Mouse (Mus musculus) intestine, embryonic 16.5 days (tissue): Measurements from ENCODE around the gene Gpr4. TPM values are rescaled to one million over a fixed set of nuclear protein-coding genes. Genes with fewer than 3 reads are reported as not detected.
A peak's percentile ranks its signal among the peaks of the same experiment; 100 is the strongest.

Experiments
- ATAC-seq: fragments of 200-750 bp; cut with Nextera tagmentation; 2 replicates; pipeline ENCODE4 v1.8.0; 2017; ENCODE audit warnings: moderate TSS enrichment, moderate library complexity
- H3K27ac ChIP-seq: fragments of 300-500 bp; sonication (generic); 2 replicates; pipeline ENCODE4 v1.5.1; 2014; ENCODE audit warnings: mild to moderate bottlenecking, low read length
- H3K27me3 ChIP-seq: fragments of 300-500 bp; sonication (generic); replicated peaks from 2 replicates; pipeline ENCODE4 v1.6.1; 2014; ENCODE audit warnings: low read length, control low read depth, mixed read lengths; ENCODE audit not compliant: control insufficient read depth, insufficient read depth
- H3K36me3 ChIP-seq: fragments of 300-500 bp; sonication (generic); 2 replicates; pipeline ENCODE4 v1.6.1; 2014; ENCODE audit warnings: low read length, control low read depth; ENCODE audit not compliant: control insufficient read depth, insufficient read depth
- H3K4me1 ChIP-seq: fragments of 300-500 bp; sonication (generic); 2 replicates; pipeline ENCODE4 v1.6.1; 2014; ENCODE audit warnings: low read length, control low read depth, mixed read lengths; ENCODE audit not compliant: control insufficient read depth, insufficient read depth
- H3K4me2 ChIP-seq: fragments of 300-500 bp; sonication (generic); 2 replicates; pipeline ENCODE4 v1.6.1; 2014; ENCODE audit warnings: low read depth, low read length, control low read depth
- H3K4me3 ChIP-seq: fragments of 300-500 bp; sonication (generic); 2 replicates; pipeline ENCODE4 v1.5.1; 2014; ENCODE audit warnings: mild to moderate bottlenecking, low read length
- H3K9ac ChIP-seq: fragments of 300-500 bp; sonication (generic); 2 replicates; pipeline ENCODE4 v1.6.1; 2014; ENCODE audit warnings: low read depth, low read length
- H3K9me3 ChIP-seq: fragments of 300-500 bp; sonication (generic); 2 replicates; pipeline ENCODE4 v1.6.1; 2016; ENCODE audit warnings: low read length, control low read depth; ENCODE audit not compliant: control insufficient read depth
- WGBS: fragments of 180-500 bp; shearing (Covaris S2); extraction: QIAGEN DNeasy Blood & Tissue Kit; methylation state at CpG from one replicate; pipeline ENCODE4 v1.1.7; 2014; 5-methylcytosine and 5-hydroxymethylcytosine counted together
- polyA plus RNA-seq: library from polyadenylated mRNA; unstranded; fragments of >200 nt; fragmentation: Nextera tagmentation; extraction: Ambion mirVana; gene quantifications from 2 replicates; pipeline ENCODE4 v1.2.1, GENCODE M21; 2015

The Gpr4 gene
- polyA plus RNA-seq, 1 experiment from 2014 or later, result 1.6 TPM

DNA sequence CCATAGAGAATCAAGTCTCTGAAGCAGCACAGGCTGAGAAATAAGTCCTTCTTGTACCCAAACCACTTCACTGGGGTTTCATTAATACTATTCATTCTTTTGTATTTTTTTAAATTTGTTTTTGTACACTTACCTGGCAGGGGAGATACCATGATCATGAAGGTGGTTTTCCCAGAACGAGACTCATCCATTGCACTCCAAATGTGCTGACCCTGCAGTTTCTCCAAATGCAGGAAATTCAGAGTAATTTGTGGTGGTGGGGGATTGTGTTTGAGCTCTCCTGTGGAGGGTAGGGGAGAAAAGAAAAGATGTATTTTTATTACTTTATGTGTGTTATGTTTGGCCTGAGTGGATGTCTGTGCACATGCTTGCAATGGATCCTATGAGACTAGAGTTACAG lies 29.7 kb downstream of the Gpr4 start:
- H3K9me3 ChIP-seq, result no peaks in the 10 kb centered on the region
- no peak overlapping the region for H3K27ac ChIP-seq
- no peak for ATAC-seq
- H3K36me3 ChIP-seq, result peaks cover 6% of the 10 kb centered on the region; the same call in 1 of the 2 replicates
- WGBS, result 85% methylated on average over 1 of the region's 1 CpGs
- H3K4me3 ChIP-seq, result no peak overlapping the region
- no peaks in the 10 kb centered on the region for H3K27me3 ChIP-seq
- H3K4me1 ChIP-seq, result peaks cover 13% of the 10 kb centered on the region
- H3K9ac ChIP-seq, result no peak overlapping the region
- no peak overlapping the region for H3K4me2 ChIP-seq

DNA sequence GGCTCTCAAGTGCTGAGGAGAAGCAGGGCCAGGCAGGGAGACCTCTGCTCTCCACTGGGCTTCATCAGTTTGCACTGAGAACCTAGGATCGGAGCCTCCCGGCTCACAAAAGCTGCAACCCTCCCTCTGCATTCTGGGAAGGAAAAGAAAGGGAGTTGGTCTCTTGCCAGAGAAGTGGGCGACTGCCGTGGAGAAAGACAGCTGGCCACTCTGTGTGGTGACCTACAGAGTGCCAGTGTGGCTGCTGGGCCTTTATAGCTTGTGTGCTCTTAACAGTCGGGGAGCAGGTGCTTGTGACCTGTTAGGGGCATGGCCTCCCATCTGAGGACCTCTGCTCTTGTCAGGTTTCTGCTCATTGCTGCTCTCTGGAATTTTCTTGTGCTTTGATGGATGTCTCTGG lies 31.5 kb downstream of the Gpr4 start:
- Histone ChIP-seq H3K36me3 (peaks cover 6% of the 10 kb centered on the region; the same call in 1 of the 2 replicates), H3K4me3 (no peak overlapping the region), H3K9ac (no peak overlapping the region), H3K9me3 (no peaks in the 10 kb centered on the region), H3K4me1 (peaks cover 11% of the 10 kb centered on the region), H3K27ac (no peak overlapping the region), H3K4me2 (no peak overlapping the region), H3K27me3 (no peaks in the 10 kb centered on the region)
- WGBS, result 78% methylated on average over 5 of the region's 5 CpGs
- ATAC-seq, result no peak

DNA sequence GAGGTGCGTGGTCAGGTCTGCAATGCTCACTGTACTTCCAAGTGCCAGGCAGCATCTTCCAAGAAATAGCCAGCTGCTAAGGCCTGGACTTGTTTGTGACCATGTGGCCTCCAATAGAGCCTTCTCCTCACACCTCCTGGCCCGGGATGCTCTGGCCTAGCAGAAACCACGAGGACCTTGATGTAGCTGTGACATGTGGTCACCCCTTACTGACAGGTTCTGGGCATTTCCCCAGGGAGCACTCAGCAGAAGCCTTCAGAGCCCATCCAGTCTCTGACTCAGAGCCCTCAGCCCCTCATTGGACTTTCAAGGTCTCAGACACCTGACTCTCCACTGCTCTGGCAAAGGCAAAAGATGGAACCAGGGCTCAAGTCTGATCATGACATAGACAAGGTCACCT lies 32.7 kb downstream of the Gpr4 start:
- Histone ChIP-seq H3K9ac (no peak overlapping the region), H3K36me3 (peaks cover 6% of the 10 kb centered on the region; the same call in 1 of the 2 replicates), H3K4me1 (peaks cover 6% of the 10 kb centered on the region; the same call in 1 of the 2 replicates), H3K27me3 (no peaks in the 10 kb centered on the region), H3K27ac (no peak overlapping the region), H3K4me2 (no peak overlapping the region), H3K9me3 (no peaks in the 10 kb centered on the region), H3K4me3 (no peak overlapping the region)
- WGBS, result 90% methylated on average over 3 of the region's 3 CpGs
- no peak for ATAC-seq

DNA sequence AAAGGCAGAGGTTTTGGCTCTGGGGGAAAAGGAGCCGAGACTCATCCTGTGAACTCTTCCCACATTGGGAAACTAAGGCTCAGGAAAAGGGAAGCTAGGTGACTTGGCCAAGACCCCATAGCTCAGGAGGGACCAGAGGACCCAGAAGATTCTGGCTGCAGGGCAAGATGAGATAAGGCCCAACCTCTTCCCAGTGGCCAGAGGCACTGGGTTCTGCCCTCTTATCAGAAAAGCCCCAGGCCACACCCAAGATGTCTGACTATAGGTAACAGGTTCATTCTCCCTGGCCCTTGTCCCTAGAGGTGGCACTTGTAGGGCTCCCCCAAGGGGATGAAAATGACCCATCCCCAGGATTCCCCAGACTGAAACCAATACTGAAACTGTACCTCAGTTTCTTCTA lies 34.5 kb downstream of the Gpr4 start:
- 94% methylated on average over 1 of the region's 1 CpGs for WGBS
- ATAC-seq, result no peak
- H3K27me3 ChIP-seq, result no peaks in the 10 kb centered on the region
- H3K4me2 ChIP-seq, result no peak overlapping the region
- H3K9ac ChIP-seq, result no peak overlapping the region
- H3K36me3 ChIP-seq, result peaks cover 6% of the 10 kb centered on the region; the same call in 1 of the 2 replicates
- no peak overlapping the region for H3K27ac ChIP-seq
- no peak overlapping the region for H3K4me3 ChIP-seq
- H3K9me3 ChIP-seq, result no peaks in the 10 kb centered on the region
- H3K4me1 ChIP-seq, result peaks cover 4% of the 10 kb centered on the region; the same call in 1 of the 2 replicates

DNA sequence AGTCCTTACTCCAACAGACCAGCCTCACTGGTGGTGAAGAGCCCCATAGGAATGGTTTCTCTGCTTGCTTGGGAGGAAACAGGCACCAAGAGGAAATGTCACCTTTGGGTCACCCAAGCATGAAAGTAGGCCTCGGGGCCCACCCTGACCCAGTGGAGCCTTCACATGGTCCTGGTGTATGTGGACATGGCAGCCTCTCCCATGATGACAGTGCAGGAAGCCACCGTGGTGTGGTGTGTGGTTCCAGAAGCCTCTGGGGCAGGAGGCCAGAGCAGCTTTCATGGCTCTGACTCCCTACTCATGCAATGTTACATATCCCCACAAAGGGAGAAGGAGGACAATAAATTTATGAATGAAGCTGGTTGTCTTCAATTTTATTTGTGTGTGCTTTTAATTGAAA lies 35.2 kb downstream of the Gpr4 start:
- no peaks in the 10 kb centered on the region for H3K9me3 ChIP-seq
- H3K27me3 ChIP-seq, result no peaks in the 10 kb centered on the region
- no peak overlapping the region for H3K4me2 ChIP-seq
- ATAC-seq, result no peak
- peaks cover 4% of the 10 kb centered on the region; the same call in 1 of the 2 replicates for H3K4me1 ChIP-seq
- H3K27ac ChIP-seq, result no peak overlapping the region
- peaks cover 6% of the 10 kb centered on the region; the same call in 1 of the 2 replicates for H3K36me3 ChIP-seq
- H3K9ac ChIP-seq, result no peak overlapping the region
- WGBS, result 97% methylated on average over 2 of the region's 2 CpGs
- no peak overlapping the region for H3K4me3 ChIP-seq

DNA sequence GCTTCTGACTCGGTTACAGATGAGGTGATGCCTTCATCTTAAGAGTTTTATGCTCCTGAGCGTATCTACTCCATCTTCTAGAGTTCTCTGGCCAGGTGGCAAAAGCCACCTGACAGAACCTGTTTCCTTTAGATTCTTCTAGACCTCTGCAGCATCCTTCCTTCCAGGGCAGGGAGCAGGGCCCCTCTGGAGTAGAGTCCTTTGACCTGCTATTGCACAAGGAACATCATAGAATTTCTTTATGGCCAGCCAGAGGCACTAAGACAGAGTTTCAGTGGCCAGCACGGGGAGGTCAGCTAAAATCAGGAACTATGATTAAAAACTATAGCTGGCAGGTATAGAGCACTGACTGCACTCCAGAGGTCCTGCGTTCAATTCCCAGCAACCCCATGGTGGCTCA lies 39.7 kb downstream of the Gpr4 start:
- H3K4me2 ChIP-seq, result no peak overlapping the region
- H3K4me1 ChIP-seq, result peaks cover 4% of the 10 kb centered on the region; the same call in 1 of the 2 replicates
- H3K9ac ChIP-seq, result no peak overlapping the region
- H3K4me3 ChIP-seq, result no peak overlapping the region
- H3K36me3 ChIP-seq, result peaks cover 3% of the 10 kb centered on the region; the same call in 1 of the 2 replicates
- peak; percentile 70 for ATAC-seq
- no peaks in the 10 kb centered on the region for H3K27me3 ChIP-seq
- 74% methylated on average over 4 of the region's 4 CpGs for WGBS
- H3K27ac ChIP-seq, result peak overlapping the region; percentile 33; the same call in 1 of the 2 replicates
- 0 out of 2 replicates have a peak, but pooled peaks cover 4% of the 10 kb centered on the region for H3K9me3 ChIP-seq

DNA sequence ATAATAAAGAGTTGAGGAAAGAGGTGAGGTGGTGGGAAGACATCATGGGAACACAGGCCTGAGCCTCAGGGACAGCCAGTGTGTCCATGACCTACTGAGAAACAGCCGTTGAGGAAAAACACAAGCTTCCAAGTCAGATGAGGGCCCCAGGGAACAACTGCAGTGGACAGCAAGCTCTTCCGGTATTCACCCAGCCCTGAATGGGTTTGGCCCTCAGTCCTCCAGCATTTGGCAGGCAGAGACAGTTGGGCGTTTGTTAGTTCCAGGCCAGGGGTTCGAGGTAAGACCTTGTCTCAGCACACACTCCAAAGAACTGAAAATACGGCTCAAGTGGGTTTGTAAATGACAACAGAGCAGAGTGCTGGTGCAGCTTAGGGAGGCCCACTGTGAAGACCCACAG lies 41.1 kb downstream of the Gpr4 start:
- H3K9me3 ChIP-seq, result 0 out of 2 replicates have a peak, but pooled peaks cover 4% of the 10 kb centered on the region
- H3K36me3 ChIP-seq, result peaks cover 6% of the 10 kb centered on the region
- H3K4me1 ChIP-seq, result peaks cover 4% of the 10 kb centered on the region; the same call in 1 of the 2 replicates
- H3K27me3 ChIP-seq, result no peaks in the 10 kb centered on the region
- 0 out of 2 replicates have a peak overlapping the region, but pooled peaks have one; percentile 17 for H3K27ac ChIP-seq
- no peak overlapping the region for H3K4me3 ChIP-seq
- 61% methylated on average over 5 of the region's 5 CpGs for WGBS
- no peak for ATAC-seq
- no peak overlapping the region for H3K9ac ChIP-seq
- no peak overlapping the region for H3K4me2 ChIP-seq

DNA sequence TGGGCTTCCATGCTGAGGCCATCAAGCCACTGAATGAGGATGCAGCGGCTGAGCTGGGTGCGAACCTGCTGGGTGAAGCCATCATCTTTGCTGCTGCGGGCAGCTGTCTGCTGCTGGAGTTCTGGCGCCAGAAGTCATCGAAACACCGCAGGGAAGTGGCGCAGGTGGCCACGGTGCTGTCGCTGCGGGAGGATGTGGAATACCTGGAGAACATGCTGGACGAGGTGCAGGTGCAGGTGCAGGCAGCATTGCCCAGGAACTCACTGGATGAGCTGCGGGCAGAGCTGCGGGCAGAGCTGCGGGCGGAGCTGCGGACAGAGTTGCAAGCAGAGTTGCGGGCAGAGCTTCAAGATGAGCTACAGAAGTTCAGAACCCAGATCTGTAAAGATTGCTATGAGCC lies 43.1 kb downstream of the Gpr4 start:
- H3K4me2 ChIP-seq, result no peak overlapping the region
- H3K9me3 ChIP-seq, result 0 out of 2 replicates have a peak, but pooled peaks cover 4% of the 10 kb centered on the region
- no peaks in the 10 kb centered on the region for H3K4me1 ChIP-seq
- ATAC-seq, result no peak
- H3K27me3 ChIP-seq, result no peaks in the 10 kb centered on the region
- no peak overlapping the region for H3K9ac ChIP-seq
- 88% methylated on average over 17 of the region's 17 CpGs for WGBS
- H3K36me3 ChIP-seq, result peaks cover 15% of the 10 kb centered on the region
- H3K27ac ChIP-seq, result no peak overlapping the region
- no peak overlapping the region for H3K4me3 ChIP-seq

DNA sequence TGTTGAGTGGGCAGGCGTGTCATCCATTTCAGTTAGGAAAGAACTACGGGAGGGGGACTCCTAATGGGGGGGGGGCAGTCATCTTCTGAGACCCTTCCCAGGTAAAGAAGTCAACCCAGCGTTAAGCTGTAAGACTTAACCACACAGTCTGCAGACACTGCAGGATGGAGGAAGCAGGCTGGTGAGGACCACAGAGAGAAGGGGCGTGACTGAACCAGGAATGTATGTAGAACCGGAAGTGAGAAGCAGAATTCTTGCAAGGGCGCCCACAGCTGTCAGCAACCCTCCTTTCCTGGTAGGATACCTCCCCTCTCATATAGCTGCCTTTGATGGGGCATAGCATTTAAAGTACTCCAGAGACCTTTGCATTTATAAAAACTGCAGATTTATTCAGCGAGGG lies 44.2 kb downstream of the Gpr4 start:
- 78% methylated on average over 7 of the region's 7 CpGs for WGBS
- Histone ChIP-seq H3K27me3 (no peaks in the 10 kb centered on the region), H3K9ac (no peak overlapping the region), H3K36me3 (peaks cover 25% of the 10 kb centered on the region), H3K27ac (no peak overlapping the region), H3K4me2 (no peak overlapping the region), H3K9me3 (0 out of 2 replicates have a peak, but pooled peaks cover 4% of the 10 kb centered on the region), H3K4me1 (no peaks in the 10 kb centered on the region), H3K4me3 (no peak overlapping the region)
- no peak for ATAC-seq
